Mouse (Mus musculus) heart, embryonic 16.5 days (tissue): ENCODE data around the gene Gatb. TPM values are rescaled to one million over a fixed set of nuclear protein-coding genes. Genes with fewer than 3 reads are reported as not detected.

ENCODE experiments used
- ATAC-seq: fragments of 200-750 bp; cut with Nextera tagmentation; replicated peaks from 2 replicates; pipeline ENCODE4 v1.8.0; 2017; ENCODE audit warnings: moderate number of reproducible peaks; ENCODE audit not compliant: insufficient read depth, low FRiP score; ENCODE audit errors: extremely low read depth
- H3K27ac ChIP-seq: fragments of 300-500 bp; sonication (generic); 2 replicates; pipeline ENCODE4 v1.5.1; 2014; ENCODE audit warnings: mild to moderate bottlenecking, low read length, control low read depth, moderate library complexity
- H3K27me3 ChIP-seq: fragments of 300-500 bp; sonication (generic); 2 replicates; pipeline ENCODE4 v1.6.1; 2014; ENCODE audit warnings: low read length, mixed read lengths; ENCODE audit not compliant: control insufficient read depth, insufficient read depth
- H3K36me3 ChIP-seq: fragments of 300-500 bp; sonication (generic); 2 replicates; pipeline ENCODE4 v1.6.1; 2014; ENCODE audit not compliant: control insufficient read depth, insufficient read depth
- H3K4me1 ChIP-seq: fragments of 300-500 bp; sonication (generic); 2 replicates; pipeline ENCODE4 v1.6.1; 2014; ENCODE audit warnings: low read length, mixed read lengths; ENCODE audit not compliant: control insufficient read depth, insufficient read depth
- H3K4me2 ChIP-seq: fragments of 300-500 bp; sonication (generic); 2 replicates; pipeline ENCODE4 v1.6.1; 2014; ENCODE audit warnings: low read depth, mild to moderate bottlenecking, control low read depth, low read length
- H3K4me3 ChIP-seq: fragments of 300-500 bp; sonication (generic); 2 replicates; pipeline ENCODE4 v1.5.1; 2014; ENCODE audit warnings: mild to moderate bottlenecking, control low read depth, low read length
- H3K9ac ChIP-seq: fragments of 300-500 bp; sonication (generic); 2 replicates; pipeline ENCODE4 v1.6.1; 2014; ENCODE audit warnings: low read length, control low read depth
- H3K9me3 ChIP-seq: fragments of 300-500 bp; sonication (generic); replicated peaks from 2 replicates; pipeline ENCODE4 v1.6.1; 2016; ENCODE audit warnings: low read length; ENCODE audit not compliant: control insufficient read depth
- WGBS: fragments of 180-500 bp; shearing (Covaris S2); extraction: QIAGEN DNeasy Blood & Tissue Kit; methylation state at CpG from one replicate; pipeline ENCODE4 v1.1.7; 2014; 5-methylcytosine and 5-hydroxymethylcytosine counted together
- polyA plus RNA-seq: library from polyadenylated mRNA; unstranded; fragments of >200 nt; fragmentation: Nextera tagmentation; extraction: Ambion mirVana; gene quantifications from 2 replicates; pipeline ENCODE4 v1.2.1, GENCODE M21; 2015

Gatb gene
- polyA plus RNA-seq, 1 experiment from 2014 or later: 40.3 TPM

GRCm38 (mm10) chr3:85588701-85589100, 14.8 kb downstream of the Gatb start:
- Histone ChIP-seq H3K9ac (peak overlapping the region; percentile 31), H3K4me1 (peaks cover 25% of the 10 kb centered on the region), H3K27ac (peak overlapping the region; percentile 90), H3K4me2 (no peak overlapping the region), H3K4me3 (no peak overlapping the region), H3K9me3 (no peaks in the 10 kb centered on the region), H3K27me3 (no peaks in the 10 kb centered on the region), H3K36me3 (no peaks in the 10 kb centered on the region)
- ATAC-seq: peak; percentile 55
- WGBS: 11% methylated on average over 2 of the region's 2 CpGs

GRCm38 (mm10) chr3:85590090-85590754, 16.3 kb downstream of the Gatb start:
- Histone ChIP-seq H3K27me3 (no peaks in the 10 kb centered on the region), H3K4me1 (peaks cover 25% of the 10 kb centered on the region), H3K9ac (no peak overlapping the region), H3K4me2 (no peak overlapping the region), H3K27ac (peak overlapping the region; percentile 64), H3K9me3 (no peaks in the 10 kb centered on the region), H3K36me3 (no peaks in the 10 kb centered on the region), H3K4me3 (no peak overlapping the region)
- peak; percentile 53; the same call in 1 of the 2 replicates for ATAC-seq
- 47% methylated on average over 3 of the region's 3 CpGs for WGBS

GRCm38 (mm10) chr3:85592067-85592466, 18.1 kb downstream of the Gatb start:
- Histone ChIP-seq H3K4me2 (peak overlapping the region; percentile 15; the same call in 1 of the 2 replicates), H3K4me3 (no peak overlapping the region), H3K4me1 (peaks cover 25% of the 10 kb centered on the region), H3K27ac (peak overlapping the region; percentile 71), H3K9ac (no peak overlapping the region), H3K27me3 (no peaks in the 10 kb centered on the region), H3K36me3 (no peaks in the 10 kb centered on the region), H3K9me3 (no peaks in the 10 kb centered on the region)
- no peak; the same call in 1 of the 2 replicates for ATAC-seq
- WGBS: 35% methylated on average over 4 of the region's 4 CpGs

GRCm38 (mm10) chr3:85592640-85593252, 18.8 kb downstream of the Gatb start:
- no peaks in the 10 kb centered on the region for H3K27me3 ChIP-seq
- peak overlapping the region; percentile 66 for H3K27ac ChIP-seq
- peaks cover 25% of the 10 kb centered on the region for H3K4me1 ChIP-seq
- no peak overlapping the region for H3K4me3 ChIP-seq
- WGBS: 62% methylated on average over 5 of the region's 5 CpGs
- no peak for ATAC-seq
- no peaks in the 10 kb centered on the region for H3K36me3 ChIP-seq
- no peaks in the 10 kb centered on the region for H3K9me3 ChIP-seq
- H3K9ac ChIP-seq: no peak overlapping the region
- no peak overlapping the region for H3K4me2 ChIP-seq

- no peak overlapping the region for H3K9ac ChIP-seq
- ATAC-seq: no peak
- H3K9me3 ChIP-seq: no peaks in the 10 kb centered on the region
- no peaks in the 10 kb centered on the region for H3K27me3 ChIP-seq
- no peak overlapping the region for H3K4me3 ChIP-seq
- no peak overlapping the region for H3K4me2 ChIP-seq
- 57% methylated on average over 3 of the region's 3 CpGs for WGBS
- peaks cover 18% of the 10 kb centered on the region for H3K4me1 ChIP-seq
- H3K27ac ChIP-seq: no peak overlapping the region
- no peaks in the 10 kb centered on the region for H3K36me3 ChIP-seq
These were observed 20.5 kb downstream of the Gatb start for GRCm38 (mm10) chr3:85594452-85594851.

- ATAC-seq: no peak
- Histone ChIP-seq H3K4me3 (no peak overlapping the region), H3K4me2 (no peak overlapping the region), H3K4me1 (peaks cover 15% of the 10 kb centered on the region), H3K27ac (no peak overlapping the region), H3K36me3 (no peaks in the 10 kb centered on the region), H3K27me3 (no peaks in the 10 kb centered on the region), H3K9ac (no peak overlapping the region), H3K9me3 (no peaks in the 10 kb centered on the region)
- 84% methylated on average over 3 of the region's 3 CpGs for WGBS
These were observed 25.6 kb downstream of the Gatb start for GRCm38 (mm10) chr3:85599526-85599925.

GRCm38 (mm10) chr3:85601841-85602305, 28.0 kb downstream of the Gatb start:
- Histone ChIP-seq H3K4me3 (no peak overlapping the region), H3K27ac (peak overlapping the region; percentile 82), H3K36me3 (no peaks in the 10 kb centered on the region), H3K9ac (peak overlapping the region; percentile 16), H3K4me1 (peaks cover 22% of the 10 kb centered on the region), H3K4me2 (no peak overlapping the region), H3K9me3 (no peaks in the 10 kb centered on the region), H3K27me3 (no peaks in the 10 kb centered on the region)
- peak; percentile 55 for ATAC-seq
- 31% methylated on average over 3 of the region's 3 CpGs for WGBS

- Histone ChIP-seq H3K4me2 (no peak overlapping the region), H3K36me3 (no peaks in the 10 kb centered on the region), H3K27me3 (no peaks in the 10 kb centered on the region), H3K9me3 (no peaks in the 10 kb centered on the region), H3K9ac (no peak overlapping the region), H3K27ac (no peak overlapping the region), H3K4me3 (no peak overlapping the region), H3K4me1 (peaks cover 22% of the 10 kb centered on the region)
- ATAC-seq: no peak
- 78% methylated on average over 1 of the region's 1 CpGs for WGBS
These were observed 29.9 kb downstream of the Gatb start for GRCm38 (mm10) chr3:85603811-85604210.

- no peak for ATAC-seq
- 87% methylated on average over 3 of the region's 3 CpGs for WGBS
These were observed 33.0 kb downstream of the Gatb start for GRCm38 (mm10) chr3:85606912-85607311.

More at GRCm38 (mm10) chr3:85606912-85607311, 33.0 kb downstream of the Gatb start:
- Histone ChIP-seq H3K4me1 (peaks cover 14% of the 10 kb centered on the region), H3K27me3 (no peaks in the 10 kb centered on the region), H3K9ac (no peak overlapping the region), H3K36me3 (no peaks in the 10 kb centered on the region), H3K9me3 (no peaks in the 10 kb centered on the region), H3K27ac (no peak overlapping the region), H3K4me2 (no peak overlapping the region), H3K4me3 (no peak overlapping the region)
